Mouse (Mus musculus) embryonic stem cell, embryonic (primary cell): ENCODE results near the gene Trpv4.

Experiments
- CTCF ChIA-PET, 4 experiments: fragments of 300-600 bp in 2 of 4; fragments of 350-600 bp in 2 of 4; sonication (Branson Sonifier 250); formaldehyde crosslinking; loops; one replicate each; lab custom pipeline; 2022; ENCODE audit warnings: inconsistent platforms in 2 of 4; lab: Charles Lee
- POLR2A ChIA-PET, 4 experiments: fragments of 300-600 bp in 2 of 4; fragments of 350-600 bp in 2 of 4; sonication (Branson Sonifier 250); formaldehyde crosslinking; loops; one replicate each; lab custom pipeline; 2022; ENCODE audit warnings: antibody characterized with exemption in 4 of 4, inconsistent platforms in 1 of 4; lab: Charles Lee

Trpv4 gene

DNA sequence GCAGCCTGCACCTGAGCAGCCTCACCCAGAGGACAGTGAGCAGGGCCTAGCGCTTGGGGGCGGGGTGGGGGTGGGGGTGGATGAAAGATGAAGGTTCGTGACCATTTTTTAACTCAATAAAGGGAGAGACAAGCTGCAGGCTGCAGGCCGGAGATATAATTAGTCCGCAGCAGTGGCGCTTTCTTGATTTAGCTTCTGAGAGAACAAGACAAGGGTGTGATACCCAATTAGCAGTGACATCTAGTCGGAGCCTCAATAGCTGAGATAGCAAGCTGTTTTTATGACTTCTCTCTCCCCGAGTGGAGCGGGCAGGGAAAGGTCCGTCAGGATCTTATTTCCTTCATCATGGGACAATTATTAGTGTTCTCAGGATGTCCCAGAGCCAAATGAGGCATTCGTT is 83.2 kb downstream of the Trpv4 start:
- CTCF ChIA-PET, result interaction anchor here in 1 of 4 experiments (0.5 kb wide), 2 partner anchors 251 to 593 kb away, joined by 3 to 4 read pairs; no protein-coding TSS in a partner anchor
- POLR2A ChIA-PET, result interaction anchor here in 2 of 4 experiments (1.1 to 1.3 kb wide), 2 partner anchors 10 to 14 kb away, joined by 4 to 5 read pairs; no protein-coding TSS in a partner anchor

DNA sequence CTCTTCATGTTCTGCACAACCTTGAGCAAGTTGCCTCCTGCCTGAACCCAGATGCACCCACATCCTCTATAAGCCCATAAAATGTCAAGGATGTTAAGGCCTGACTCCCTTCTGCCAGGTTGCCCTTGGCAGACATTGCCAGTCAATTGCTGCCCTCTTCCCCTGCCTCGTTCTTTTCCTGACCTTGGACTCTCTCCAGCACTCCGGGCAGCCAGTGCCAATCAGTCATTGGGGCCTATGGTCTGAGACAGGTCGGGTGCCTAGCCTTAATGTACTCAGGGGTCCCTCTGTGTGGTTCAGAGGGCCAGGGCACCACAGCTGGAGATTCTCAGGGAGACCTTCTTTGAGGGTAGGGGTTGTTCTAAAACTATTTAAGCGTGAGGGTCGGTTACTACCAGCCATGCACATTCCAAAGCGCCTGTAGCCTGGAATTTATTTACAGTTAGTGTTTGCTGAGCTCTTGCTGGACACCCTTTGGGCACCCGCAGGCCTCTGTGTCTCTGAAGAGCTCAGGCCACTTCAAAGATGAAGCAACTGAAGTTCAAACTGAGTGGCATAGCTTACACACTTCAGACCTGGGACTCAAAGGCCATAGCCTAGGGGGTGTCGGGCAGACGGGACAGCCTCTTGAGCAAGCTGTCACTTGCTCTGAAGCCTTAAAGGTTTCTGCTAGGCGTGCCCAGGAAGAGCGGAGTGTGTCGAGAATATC is 84.1 kb downstream of the Trpv4 start:
- ChIA-PET POLR2A (interaction anchor here in 2 of 4 experiments (0.8 to 1.5 kb wide), 3 partner anchors 14 to 21 kb away, joined by 3 to 4 read pairs (median 3); no protein-coding TSS in a partner anchor), CTCF (interaction anchor here in 1 of 4 experiments (0.6 kb wide), 1 partner anchor 148 kb away, joined by 3 read pairs; no protein-coding TSS in a partner anchor)

DNA sequence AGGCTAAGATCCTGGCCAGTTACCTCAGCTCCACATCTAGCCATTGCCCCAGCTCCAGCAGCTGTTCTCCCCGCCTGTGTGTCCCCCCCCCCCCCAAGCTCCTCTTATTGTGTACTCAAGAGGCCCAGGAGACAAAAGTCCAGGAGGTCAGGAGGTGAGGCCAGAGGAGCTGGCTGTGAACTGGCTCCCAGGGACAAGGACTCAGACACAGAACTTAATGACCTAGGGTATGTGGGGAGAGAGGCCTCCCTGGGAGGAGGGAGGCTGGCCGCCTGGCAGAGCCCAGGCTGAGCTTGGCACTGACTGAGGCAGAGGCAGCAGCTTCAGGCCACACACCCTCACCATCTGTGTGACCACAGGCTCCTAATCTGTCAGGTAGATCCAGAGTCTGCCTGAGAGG is 85.2 kb downstream of the Trpv4 start:
- POLR2A ChIA-PET, result interaction anchor here in 3 of 4 experiments (0.6 to 2.9 kb wide), 12 partner anchors 10 to 879 kb away, joined by 3 to 33 read pairs (median 4); partner anchors contain the start of genes Mmab (in 1 of the 3) and Mvk (in 1 of the 3)
- CTCF ChIA-PET, result interaction anchor here (0.6 to 1.0 kb wide), 6 partner anchors 11 to 105 kb away, joined by 3 to 9 read pairs (median 4); no protein-coding TSS in a partner anchor
